Mouse (Mus musculus) myocyte (in vitro differentiated cells): ENCODE results near the gene Sh2b3. TPM values are rescaled to one million over a fixed set of nuclear protein-coding genes. Genes with fewer than 3 reads are reported as not detected.

ENCODE experiments used
- H3K27me3 ChIP-seq: one replicate; pipeline ENCODE4 v1.6.1; 2011; ENCODE audit not compliant: control insufficient read depth, insufficient read depth, insufficient read length
- H3K36me3 ChIP-seq: one replicate; pipeline ENCODE4 v1.6.1; 2011; ENCODE audit not compliant: control insufficient read depth, insufficient read depth
- H3K4me2 ChIP-seq: one replicate; pipeline ENCODE4 v1.6.1; 2011; ENCODE audit warnings: low read depth, control low read depth
- H3K4me3 ChIP-seq: one replicate; pipeline ENCODE4 v1.5.1; 2011; ENCODE audit warnings: mild to moderate bottlenecking, control low read depth, moderate library complexity
- H3K79me2 ChIP-seq: one replicate; pipeline ENCODE4 v1.6.1; 2011; ENCODE audit not compliant: control insufficient read depth, insufficient read depth
- H3ac ChIP-seq: one replicate; pipeline ENCODE4 v1.6.1; 2011; ENCODE audit not compliant: control insufficient read depth, insufficient read length
- CEBPB ChIP-seq: IDR thresholded peaks from 2 replicates; pipeline ENCODE4 v1.6.1; 2011; ENCODE audit warnings: mild to moderate bottlenecking, moderate library complexity; ENCODE audit not compliant: poor library complexity, insufficient read depth, severe bottlenecking
- MYOD1 ChIP-seq, 3 experiments: IDR thresholded peaks; one replicate each; pipeline ENCODE4 v1.6.1; 2011; ENCODE audit warnings: control low read depth in 2 of 3, low read depth in 2 of 3, mild to moderate bottlenecking in 2 of 3, moderate library complexity in 1 of 3; ENCODE audit not compliant: insufficient read length in 2 of 3, control insufficient read depth in 1 of 3
- POLR2A ChIP-seq: IDR thresholded peaks from one replicate; pipeline ENCODE4 v1.6.1; 2011; ENCODE audit warnings: low read depth, mild to moderate bottlenecking, control low read depth, moderate library complexity; ENCODE audit not compliant: insufficient read length
- REST ChIP-seq: IDR thresholded peaks from one replicate; pipeline ENCODE4 v1.6.1; 2011; ENCODE audit warnings: mild to moderate bottlenecking, control low read depth, moderate library complexity; ENCODE audit not compliant: insufficient read depth, insufficient read length
- SRF ChIP-seq: IDR thresholded peaks from one replicate; pipeline ENCODE4 v1.6.1; 2011; ENCODE audit warnings: low read depth; ENCODE audit not compliant: control insufficient read depth, insufficient read length
- USF1 ChIP-seq: IDR thresholded peaks from one replicate; pipeline ENCODE4 v1.6.1; 2011; ENCODE audit warnings: low read depth, mild to moderate bottlenecking, control low read depth, moderate library complexity
- polyA plus RNA-seq: library from polyadenylated mRNA; unstranded; fragments of >200 nt; fragmentation: generic; extraction: Trizol; gene quantifications from one replicate; pipeline ENCODE4 v1.2.1, GENCODE M21; 2012; ENCODE audit warnings: missing spikeins

Sh2b3 gene
- polyA plus RNA-seq, 1 experiment, result 37.4 TPM

DNA sequence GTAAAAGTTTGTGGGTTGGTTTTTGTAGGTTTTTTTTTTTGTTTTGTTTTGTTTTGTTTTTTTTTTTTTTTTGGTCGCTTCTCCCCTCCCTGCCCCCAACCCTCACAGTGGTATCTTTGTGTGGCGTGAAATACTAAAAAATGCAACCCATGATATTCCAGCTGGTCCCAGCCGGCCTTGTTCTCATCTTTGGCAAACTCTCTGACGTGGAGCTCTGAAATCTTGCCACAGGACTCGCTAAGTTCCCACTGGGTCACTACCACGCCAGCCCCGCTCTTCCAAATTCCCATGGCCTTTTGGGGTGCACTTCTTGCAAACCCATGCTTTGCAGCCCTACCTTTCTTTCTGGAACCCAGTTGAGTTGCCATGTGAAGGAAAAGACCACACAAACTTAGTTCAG is 67.6 kb downstream of the Sh2b3 start:
- Histone ChIP-seq H3K36me3 (peaks cover 24% of the 10 kb centered on the region), H3K4me2 (no peak overlapping the region), H3K4me3 (no peak overlapping the region), H3K79me2 (peaks cover 40% of the 10 kb centered on the region), H3K27me3 (no peaks in the 10 kb centered on the region), H3ac (no peak overlapping the region)
- TF ChIP-seq REST, result no peak
- no peak for TF ChIP-seq MYOD1 (IDR thresholded peaks at IDR 0.05; ENCODE audit: control insufficient read depth in 1 of 3, insufficient read length in 2 of 3, low read depth in 2 of 3)
- no peak for TF ChIP-seq CEBPB

DNA sequence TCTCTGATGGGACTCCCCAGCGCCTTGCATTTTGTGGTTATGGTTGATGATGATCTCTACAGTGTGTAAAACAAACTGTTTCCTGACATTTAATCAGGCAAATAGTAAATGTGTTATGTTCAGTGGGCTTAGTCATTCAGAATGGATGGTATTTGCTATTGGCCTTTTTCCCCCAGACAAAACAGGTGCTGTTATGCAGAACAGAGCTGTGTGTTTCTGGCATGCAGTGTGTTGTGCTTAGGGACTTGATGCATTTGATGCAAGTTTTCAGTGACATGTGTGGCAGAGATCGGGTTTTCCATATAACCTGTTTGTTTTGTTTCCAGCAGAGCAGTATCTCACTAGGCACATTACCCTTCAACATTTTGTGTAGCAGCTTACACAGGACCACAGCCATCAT is 69.9 kb downstream of the Sh2b3 start:
- peak in 2 of 3 experiments; percentile 59 to 71 for TF ChIP-seq MYOD1 (IDR thresholded peaks at IDR 0.05; ENCODE audit: control insufficient read depth in 1 of 3, insufficient read length in 2 of 3, low read depth in 2 of 3)
- no peak for TF ChIP-seq REST
- Histone ChIP-seq H3K79me2 (peaks cover 51% of the 10 kb centered on the region), H3K36me3 (peaks cover 19% of the 10 kb centered on the region), H3ac (no peak overlapping the region), H3K4me2 (no peak overlapping the region), H3K27me3 (no peaks in the 10 kb centered on the region), H3K4me3 (no peak overlapping the region)

DNA sequence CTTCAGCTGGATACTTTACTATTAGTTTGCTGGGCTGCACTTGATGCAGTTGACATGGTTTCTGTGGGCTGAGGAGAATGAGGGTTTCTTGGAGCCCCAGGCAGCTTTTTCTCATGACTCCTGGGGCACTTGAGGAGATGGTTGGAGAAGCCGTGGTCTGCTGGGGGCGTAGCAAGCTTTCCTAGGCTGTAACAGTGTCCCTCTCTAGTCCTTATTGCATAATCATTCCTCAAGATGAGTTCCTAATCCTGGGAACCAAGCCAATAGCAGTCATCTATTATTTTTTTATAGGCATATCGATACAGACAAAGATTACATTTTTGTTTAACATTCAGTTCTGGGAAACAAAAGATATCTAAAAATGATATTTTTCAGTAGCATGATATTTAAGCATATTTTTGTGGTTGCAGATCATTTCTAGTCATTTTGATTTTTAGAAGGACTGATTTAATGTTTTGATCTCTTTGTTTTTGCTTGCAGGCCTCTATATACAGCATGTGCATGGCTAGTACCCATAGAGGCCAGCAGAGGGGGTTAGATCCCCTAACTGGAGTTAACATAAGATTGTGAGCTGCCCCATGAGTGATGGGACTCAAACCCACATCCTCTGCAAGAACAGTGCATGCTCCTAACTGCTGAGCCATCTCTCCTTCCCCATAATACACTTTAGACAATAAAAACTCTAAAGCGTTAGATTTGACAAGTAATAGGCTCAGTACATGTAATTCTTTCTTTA is 71.2 kb downstream of the Sh2b3 start:
- Histone ChIP-seq H3K79me2 (peaks cover 59% of the 10 kb centered on the region), H3ac (no peak overlapping the region), H3K36me3 (peaks cover 20% of the 10 kb centered on the region), H3K4me2 (no peak overlapping the region), H3K4me3 (no peak overlapping the region), H3K27me3 (no peaks in the 10 kb centered on the region)
- TF ChIP-seq SRF (no peak), POLR2A (no peak), CEBPB (peak; percentile 25; the same call in 1 of the 2 replicates), USF1 (no peak)

Other genes starting within 250 kb of the Sh2b3 start
- 210 TPM for gene Aldh2, start 243.8 kb downstream of the Sh2b3 start, polyA plus RNA-seq
- gene Acad12, start 218.7 kb downstream of the Sh2b3 start, polyA plus RNA-seq, result 2.1 TPM
- 4.7 TPM for gene Acad10, start 177.1 kb downstream of the Sh2b3 start, polyA plus RNA-seq
- gene Brap, start 177.1 kb downstream of the Sh2b3 start, polyA plus RNA-seq, result 40.9 TPM
- 95.3 TPM for gene Atxn2, start 126.3 kb downstream of the Sh2b3 start, polyA plus RNA-seq
- 9.8 TPM for gene Pheta1, start 11.3 kb upstream of the Sh2b3 start, polyA plus RNA-seq
- gene Cux2, start 212.5 kb upstream of the Sh2b3 start, polyA plus RNA-seq, result 0.62 TPM